Mouse (Mus musculus) stomach, embryonic 15.5 days (tissue): ENCODE data around the gene Rpl11. TPM values are rescaled to one million over a fixed set of nuclear protein-coding genes. Genes with fewer than 3 reads are reported as not detected.

ENCODE experiments used
- ATAC-seq: fragments of 200-750 bp; cut with Nextera tagmentation; 2 replicates; pipeline ENCODE4 v1.8.0; 2017; ENCODE audit warnings: low read depth, moderate number of reproducible peaks, moderate TSS enrichment; ENCODE audit not compliant: insufficient read depth, low FRiP score
- H3K27ac ChIP-seq: fragments of 300-500 bp; sonication (generic); 2 replicates; pipeline ENCODE4 v1.5.1; 2015; ENCODE audit warnings: mild to moderate bottlenecking, inconsistent platforms
- H3K27me3 ChIP-seq: fragments of 300-500 bp; sonication (generic); replicated peaks from 2 replicates; pipeline ENCODE4 v1.6.1; 2015; ENCODE audit warnings: inconsistent platforms
- H3K36me3 ChIP-seq: fragments of 300-500 bp; sonication (generic); 2 replicates; pipeline ENCODE4 v1.6.1; 2015; ENCODE audit warnings: inconsistent platforms
- H3K4me1 ChIP-seq: fragments of 300-500 bp; sonication (generic); 2 replicates; pipeline ENCODE4 v1.6.1; 2015; ENCODE audit warnings: inconsistent platforms
- H3K4me2 ChIP-seq: fragments of 300-500 bp; sonication (generic); 2 replicates; pipeline ENCODE4 v1.6.1; 2015; ENCODE audit warnings: mild to moderate bottlenecking, inconsistent platforms
- H3K4me3 ChIP-seq: fragments of 300-500 bp; sonication (generic); replicated peaks from 2 replicates; pipeline ENCODE4 v1.5.1; 2015; ENCODE audit warnings: inconsistent platforms
- H3K9ac ChIP-seq: fragments of 300-500 bp; sonication (generic); 2 replicates; pipeline ENCODE4 v1.6.1; 2015; ENCODE audit warnings: inconsistent platforms
- H3K9me3 ChIP-seq: fragments of 300-500 bp; sonication (generic); 2 replicates; pipeline ENCODE4 v1.6.1; 2016; ENCODE audit warnings: inconsistent platforms
- WGBS: fragments of 180-500 bp; shearing (Covaris S2); methylation state at CpG from one replicate; pipeline ENCODE4 v1.1.7; 2015; 5-methylcytosine and 5-hydroxymethylcytosine counted together
- polyA plus RNA-seq: library from polyadenylated mRNA; unstranded; fragments of >200 nt; fragmentation: Nextera tagmentation; extraction: Ambion mirVana; gene quantifications from 2 replicates; pipeline ENCODE4 v1.2.1, GENCODE M21; 2015

Rpl11 gene
- polyA plus RNA-seq, 1 experiment from 2014 or later, result 336 TPM

- Histone ChIP-seq H3K27ac (no peak overlapping the region), H3K9me3 (no peaks in the 10 kb centered on the region), H3K9ac (no peak overlapping the region), H3K27me3 (no peaks in the 10 kb centered on the region), H3K4me3 (no peak overlapping the region), H3K4me1 (0 out of 2 replicates have a peak, but pooled peaks cover under 1% of the 10 kb centered on the region), H3K36me3 (peaks cover 34% of the 10 kb centered on the region), H3K4me2 (no peak overlapping the region)
- WGBS, result 86% methylated on average over 5 of the region's 5 CpGs
- ATAC-seq, result no peak
Measured at GRCm38 (mm10) chr4:136045091-136045490, 8.1 kb downstream of the Rpl11 start.

GRCm38 (mm10) chr4:136043784-136044400 lies 9.3 kb downstream of the Rpl11 start:
- Histone ChIP-seq H3K27me3 (no peaks in the 10 kb centered on the region), H3K4me3 (no peak overlapping the region), H3K4me2 (no peak overlapping the region), H3K4me1 (no peaks in the 10 kb centered on the region), H3K9me3 (no peaks in the 10 kb centered on the region), H3K36me3 (peaks cover 22% of the 10 kb centered on the region), H3K27ac (no peak overlapping the region), H3K9ac (no peak overlapping the region)
- WGBS, result 81% methylated on average over 6 of the region's 6 CpGs
- no peak for ATAC-seq

GRCm38 (mm10) chr4:136035078-136035477 lies 18.1 kb downstream of the Rpl11 start:
- Histone ChIP-seq H3K9ac (no peak overlapping the region), H3K4me3 (no peak overlapping the region), H3K27ac (no peak overlapping the region), H3K9me3 (no peaks in the 10 kb centered on the region), H3K36me3 (no peaks in the 10 kb centered on the region), H3K4me2 (no peak overlapping the region), H3K4me1 (0 out of 2 replicates have a peak, but pooled peaks cover 5% of the 10 kb centered on the region), H3K27me3 (no peaks in the 10 kb centered on the region)
- no peak for ATAC-seq
- 69% methylated on average over 4 of the region's 4 CpGs for WGBS

- H3K9me3 ChIP-seq, result no peaks in the 10 kb centered on the region
- H3K27ac ChIP-seq, result no peak overlapping the region
- no peak overlapping the region for H3K9ac ChIP-seq
- H3K4me3 ChIP-seq, result no peak overlapping the region
- 0 out of 2 replicates have a peak, but pooled peaks cover 5% of the 10 kb centered on the region for H3K4me1 ChIP-seq
- no peaks in the 10 kb centered on the region for H3K27me3 ChIP-seq
- 81% methylated on average over 1 of the region's 1 CpGs for WGBS
- no peak overlapping the region for H3K4me2 ChIP-seq
- no peaks in the 10 kb centered on the region for H3K36me3 ChIP-seq
- no peak for ATAC-seq
Measured at GRCm38 (mm10) chr4:136033231-136033630, 20.0 kb downstream of the Rpl11 start.

GRCm38 (mm10) chr4:136030968-136031909 lies 22.0 kb downstream of the Rpl11 start:
- H3K9ac ChIP-seq, result no peak overlapping the region
- WGBS, result 11% methylated on average over 8 of the region's 8 CpGs
- no peak overlapping the region for H3K4me3 ChIP-seq
- peak overlapping the region; percentile 11; the same call in 1 of the 2 replicates for H3K4me2 ChIP-seq
- no peaks in the 10 kb centered on the region for H3K36me3 ChIP-seq
- no peaks in the 10 kb centered on the region for H3K9me3 ChIP-seq
- peak; percentile 83 for ATAC-seq
- peak overlapping the region; percentile 57 for H3K27ac ChIP-seq
- H3K4me1 ChIP-seq, result 0 out of 2 replicates have a peak, but pooled peaks cover 5% of the 10 kb centered on the region
- H3K27me3 ChIP-seq, result no peaks in the 10 kb centered on the region

- Histone ChIP-seq H3K36me3 (no peaks in the 10 kb centered on the region), H3K4me1 (0 out of 2 replicates have a peak, but pooled peaks cover 5% of the 10 kb centered on the region), H3K9me3 (no peaks in the 10 kb centered on the region), H3K27ac (no peak overlapping the region), H3K4me2 (no peak overlapping the region), H3K9ac (no peak overlapping the region), H3K4me3 (no peak overlapping the region), H3K27me3 (no peaks in the 10 kb centered on the region)
- 72% methylated on average over 5 of the region's 5 CpGs for WGBS
- no peak for ATAC-seq
Measured at GRCm38 (mm10) chr4:136028689-136029088, 24.5 kb downstream of the Rpl11 start.

GRCm38 (mm10) chr4:136028132-136028564 lies 25.1 kb downstream of the Rpl11 start:
- H3K27me3 ChIP-seq, result no peaks in the 10 kb centered on the region
- WGBS, result 82% methylated on average over 19 of the region's 19 CpGs
- H3K36me3 ChIP-seq, result no peaks in the 10 kb centered on the region
- H3K27ac ChIP-seq, result no peak overlapping the region
- H3K4me3 ChIP-seq, result no peak overlapping the region
- H3K9me3 ChIP-seq, result no peaks in the 10 kb centered on the region
- H3K4me1 ChIP-seq, result 0 out of 2 replicates have a peak, but pooled peaks cover 5% of the 10 kb centered on the region
- ATAC-seq, result no peak
- no peak overlapping the region for H3K4me2 ChIP-seq
- H3K9ac ChIP-seq, result no peak overlapping the region

- H3K27me3 ChIP-seq, result no peaks in the 10 kb centered on the region
- no peaks in the 10 kb centered on the region for H3K9me3 ChIP-seq
- H3K4me1 ChIP-seq, result 0 out of 2 replicates have a peak, but pooled peaks cover 5% of the 10 kb centered on the region
- H3K36me3 ChIP-seq, result no peaks in the 10 kb centered on the region
- no peak overlapping the region for H3K9ac ChIP-seq
- ATAC-seq, result no peak
- H3K4me3 ChIP-seq, result no peak overlapping the region
- 73% methylated on average over 8 of the region's 8 CpGs for WGBS
- no peak overlapping the region for H3K4me2 ChIP-seq
- no peak overlapping the region for H3K27ac ChIP-seq
Measured at GRCm38 (mm10) chr4:136027416-136028131, 25.7 kb downstream of the Rpl11 start.

- WGBS, result 79% methylated on average over 1 of the region's 1 CpGs
- Histone ChIP-seq H3K9me3 (no peaks in the 10 kb centered on the region), H3K36me3 (no peaks in the 10 kb centered on the region), H3K4me2 (no peak overlapping the region), H3K4me1 (peaks cover 3% of the 10 kb centered on the region; the same call in 1 of the 2 replicates), H3K4me3 (no peak overlapping the region), H3K27me3 (no peaks in the 10 kb centered on the region), H3K27ac (no peak overlapping the region), H3K9ac (no peak overlapping the region)
- ATAC-seq, result no peak
Measured at GRCm38 (mm10) chr4:136025350-136025749, 27.9 kb downstream of the Rpl11 start.

- no peaks in the 10 kb centered on the region for H3K36me3 ChIP-seq
- H3K27me3 ChIP-seq, result no peaks in the 10 kb centered on the region
- ATAC-seq, result no peak
- H3K9me3 ChIP-seq, result no peaks in the 10 kb centered on the region
- H3K4me1 ChIP-seq, result peaks cover 8% of the 10 kb centered on the region; the same call in 1 of the 2 replicates
- 93% methylated on average over 9 of the region's 9 CpGs for WGBS
- no peak overlapping the region for H3K27ac ChIP-seq
- H3K4me2 ChIP-seq, result no peak overlapping the region
- no peak overlapping the region for H3K9ac ChIP-seq
- H3K4me3 ChIP-seq, result no peak overlapping the region
Measured at GRCm38 (mm10) chr4:136022924-136023323, 30.3 kb downstream of the Rpl11 start.

GRCm38 (mm10) chr4:136021549-136022047 lies 31.6 kb downstream of the Rpl11 start, which contains the start of gene Eloa:
TSS of gene Eloa (minus strand) at chr4:136021763.
- H3K27ac ChIP-seq, result peak within 1 kb of the TSS; percentile 88
- no peaks in the 10 kb centered on the region for H3K27me3 ChIP-seq
- ATAC-seq, result peak; percentile 99
- H3K4me2 ChIP-seq, result peak within 1 kb of the TSS; percentile 79
- peaks cover 8% of the 10 kb centered on the region; the same call in 1 of the 2 replicates for H3K4me1 ChIP-seq
- WGBS, result under 1% methylated on average over 47 of the region's 48 CpGs
- H3K4me3 ChIP-seq, result peak within 1 kb of the TSS; percentile 100
- H3K9ac ChIP-seq, result peak within 1 kb of the TSS; percentile 99
- H3K36me3 ChIP-seq, result no peaks in the 10 kb centered on the region
- H3K9me3 ChIP-seq, result no peaks in the 10 kb centered on the region
